Comparison of ENCODE assay signal across 7 mouse cellular contexts in the genomic region with DNA sequence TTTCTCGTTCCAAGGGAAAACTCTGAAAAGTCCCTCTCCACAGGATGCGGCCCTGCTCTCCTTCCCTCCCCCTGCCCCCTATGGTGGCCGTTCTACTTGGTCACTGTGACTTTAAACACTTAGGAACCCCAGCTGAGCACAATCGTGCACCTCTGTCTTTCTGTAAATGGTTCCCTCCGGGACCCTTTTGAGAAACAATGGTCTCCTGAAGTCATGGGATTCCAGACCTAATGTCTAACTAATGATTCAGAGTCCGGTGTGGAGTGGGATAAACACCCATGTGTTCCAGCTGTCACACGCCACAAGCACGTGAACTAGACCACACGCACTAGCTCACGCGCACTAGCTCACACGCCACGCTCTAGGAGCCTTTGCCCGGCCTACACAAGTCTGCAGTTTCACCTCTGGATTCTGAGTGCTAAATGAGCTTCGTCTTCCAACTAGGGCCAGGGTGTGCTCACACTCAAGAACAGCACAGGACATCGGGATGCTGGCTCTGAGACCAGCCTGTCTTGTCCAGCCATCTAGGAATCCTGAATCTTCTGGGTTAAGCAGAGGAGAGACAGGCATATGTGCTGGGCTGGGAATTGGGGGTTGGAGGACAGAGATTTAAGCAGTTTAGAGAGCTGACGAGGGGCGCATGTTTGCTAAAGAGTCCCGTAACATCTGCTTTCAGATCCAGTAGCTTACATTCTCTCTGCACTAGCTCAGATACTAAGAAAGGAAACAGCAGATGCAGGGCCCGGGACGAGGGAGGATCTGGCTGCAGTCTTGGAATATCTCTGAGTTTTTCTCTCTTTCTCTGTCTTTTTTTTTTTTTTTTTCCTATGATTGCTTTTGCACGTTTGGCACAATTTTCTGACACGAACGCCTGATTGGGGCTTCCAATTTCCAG.
DNase-seq lines count a peak whose midpoint lies in the region; ATAC-seq lines count a peak whose summit lies in the region.

No protein-coding gene starts in this region.

- 53% methylated on average over 24 of the region's 24 CpGs for WGBS in hindbrain, embryonic 15.5 days
- 63% methylated on average over 24 of the region's 24 CpGs for WGBS in midbrain, embryonic 11.5 days

- H3K36me3 ChIP-seq in hindbrain, embryonic 15.5 days: no peaks in the 10 kb centered on the region
- H3K36me3 ChIP-seq in midbrain, embryonic 11.5 days (ENCODE audit: control insufficient read depth, insufficient read depth, low read length): no peaks in the 10 kb centered on the region

- H3K4me1 ChIP-seq in hindbrain, embryonic 15.5 days (replicated peaks): peaks cover 41% of the 10 kb centered on the region
- H3K4me1 ChIP-seq in midbrain, embryonic 11.5 days (ENCODE audit: control insufficient read depth, insufficient read depth, low read length): peaks cover 35% of the 10 kb centered on the region

- H3K4me2 ChIP-seq in hindbrain, embryonic 15.5 days: no peak overlapping the region
- no peak overlapping the region for H3K4me2 ChIP-seq in midbrain, embryonic 11.5 days

- no peak overlapping the region for H3K4me3 ChIP-seq in hindbrain, embryonic 15.5 days
- no peak overlapping the region for H3K4me3 ChIP-seq in midbrain, embryonic 11.5 days (ENCODE audit: low read depth, low read length)

- H3K9ac ChIP-seq in hindbrain, embryonic 15.5 days: no peak overlapping the region
- H3K9ac ChIP-seq in midbrain, embryonic 11.5 days (ENCODE audit: low read length): no peak overlapping the region

- peak overlapping the region; percentile 45; the same call in 1 of the 2 replicates for H3K27ac ChIP-seq in hindbrain, embryonic 15.5 days (replicated peaks)
- H3K27ac ChIP-seq in midbrain, embryonic 11.5 days (ENCODE audit: low read depth, low read length): peak overlapping the region; percentile 2; the same call in 1 of the 2 replicates

- ATAC-seq in hindbrain, embryonic 15.5 days (ENCODE audit: low FRiP score, low read depth): no peak
- ATAC-seq in midbrain, embryonic 11.5 days (ENCODE audit: low FRiP score): no peak

- H3K27me3 ChIP-seq in hindbrain, embryonic 15.5 days: no peaks in the 10 kb centered on the region
- no peaks in the 10 kb centered on the region for H3K27me3 ChIP-seq in midbrain, embryonic 11.5 days (ENCODE audit: control insufficient read depth, insufficient read depth, low read length)

- peak; percentile 45 for DNase-seq in retina, postnatal 1 day
- DNase-seq in retina, embryonic 14.5 days (ENCODE audit: low spot score): no peak
- DNase-seq in gastrocnemius, postnatal 10 days: peak; percentile 26
- DNase-seq in midbrain, embryonic 11.5 days (ENCODE audit: low spot score, missing footprints): no peak
- no peak for DNase-seq in thymus, postnatal 10 days (ENCODE audit: low spot score in 2 of 2)
- DNase-seq in layer of hippocampus, postnatal 10 days (ENCODE audit: low spot score in 2 of 2): no peak

- no peaks in the 10 kb centered on the region for H3K9me3 ChIP-seq in hindbrain, embryonic 15.5 days
- H3K9me3 ChIP-seq in midbrain, embryonic 11.5 days (ENCODE audit: control insufficient read depth, low read length): no peaks in the 10 kb centered on the region

Comparison
In these comparisons a context has a peak if more than half of its experiments do, and no peak if none do; other contexts are left out.
1. DNase-seq: peak in retina, postnatal 1 day (single experiment) and gastrocnemius, postnatal 10 days (single experiment); none in retina, embryonic 14.5 days (single experiment), midbrain, embryonic 11.5 days (single experiment), thymus, postnatal 10 days (0 of 2) and layer of hippocampus, postnatal 10 days (0 of 2).